Mouse (Mus musculus): ENCODE measurements around the gene Mgat5. TPM values are rescaled to one million over a fixed set of nuclear protein-coding genes. Genes with fewer than 3 reads are reported as not detected.

Mgat5 gene
- polyA plus RNA-seq, 1 experiment from 2014 or later, result 8.1 TPM

- Histone ChIP-seq H3K27ac (ENCODE audit: low read length) (no peak overlapping the region), H3K4me3 (ENCODE audit: low read length) (no peak overlapping the region), H3K4me2 (replicated peaks; ENCODE audit: low read depth, low read length) (no peak overlapping the region), H3K27me3 (ENCODE audit: insufficient read depth, low read length) (no peaks in the 10 kb centered on the region), H3K4me1 (ENCODE audit: insufficient read depth, low read length) (no peaks in the 10 kb centered on the region; the same call in 1 of the 2 replicates), H3K36me3 (ENCODE audit: insufficient read depth, low read length) (no peaks in the 10 kb centered on the region), H3K9ac (replicated peaks; ENCODE audit: low read length) (no peak overlapping the region), H3K9me3 (ENCODE audit: low read length) (no peaks in the 10 kb centered on the region)
- no peak for ATAC-seq (ENCODE audit: low FRiP score, low TSS enrichment)
- 63% methylated on average over 13 of the region's 13 CpGs for WGBS
Observed at GRCm38 (mm10) chr1:127270273-127271020, 65.6 kb downstream of the Mgat5 start.

- H3K36me3 ChIP-seq (ENCODE audit: insufficient read depth, low read length), result no peaks in the 10 kb centered on the region
- H3K27ac ChIP-seq (ENCODE audit: low read length), result no peak overlapping the region
- H3K4me3 ChIP-seq (ENCODE audit: low read length), result no peak overlapping the region
- no peak overlapping the region for H3K9ac ChIP-seq (replicated peaks; ENCODE audit: low read length)
- no peak overlapping the region for H3K4me2 ChIP-seq (replicated peaks; ENCODE audit: low read depth, low read length)
- no peaks in the 10 kb centered on the region for H3K27me3 ChIP-seq (ENCODE audit: insufficient read depth, low read length)
- WGBS, result 94% methylated on average over 4 of the region's 4 CpGs
- H3K4me1 ChIP-seq (ENCODE audit: insufficient read depth, low read length), result no peaks in the 10 kb centered on the region; the same call in 1 of the 2 replicates
- no peaks in the 10 kb centered on the region for H3K9me3 ChIP-seq (ENCODE audit: low read length)
- ATAC-seq (ENCODE audit: low FRiP score, low TSS enrichment), result no peak
Observed at GRCm38 (mm10) chr1:127271156-127271555, 66.3 kb downstream of the Mgat5 start.

GRCm38 (mm10) chr1:127273363-127273762 lies 68.5 kb downstream of the Mgat5 start:
- Histone ChIP-seq H3K36me3 (ENCODE audit: insufficient read depth, low read length) (no peaks in the 10 kb centered on the region), H3K9ac (replicated peaks; ENCODE audit: low read length) (no peak overlapping the region), H3K4me1 (ENCODE audit: insufficient read depth, low read length) (no peaks in the 10 kb centered on the region; the same call in 1 of the 2 replicates), H3K27me3 (ENCODE audit: insufficient read depth, low read length) (no peaks in the 10 kb centered on the region), H3K4me3 (ENCODE audit: low read length) (no peak overlapping the region), H3K27ac (ENCODE audit: low read length) (no peak overlapping the region), H3K9me3 (ENCODE audit: low read length) (no peaks in the 10 kb centered on the region), H3K4me2 (replicated peaks; ENCODE audit: low read depth, low read length) (no peak overlapping the region)
- WGBS, result 82% methylated on average over 5 of the region's 5 CpGs
- no peak for ATAC-seq (ENCODE audit: low FRiP score, low TSS enrichment)

GRCm38 (mm10) chr1:127275572-127276324 lies 70.9 kb downstream of the Mgat5 start:
- no peaks in the 10 kb centered on the region for H3K27me3 ChIP-seq (ENCODE audit: insufficient read depth, low read length)
- H3K27ac ChIP-seq (ENCODE audit: low read length), result no peak overlapping the region
- no peaks in the 10 kb centered on the region for H3K4me1 ChIP-seq (ENCODE audit: insufficient read depth, low read length)
- H3K4me3 ChIP-seq (ENCODE audit: low read length), result no peak overlapping the region
- no peaks in the 10 kb centered on the region for H3K36me3 ChIP-seq (ENCODE audit: insufficient read depth, low read length)
- WGBS, result 91% methylated on average over 3 of the region's 3 CpGs
- H3K9me3 ChIP-seq (ENCODE audit: low read length), result no peaks in the 10 kb centered on the region
- ATAC-seq (ENCODE audit: low FRiP score, low TSS enrichment), result no peak
- no peak overlapping the region for H3K9ac ChIP-seq (replicated peaks; ENCODE audit: low read length)
- H3K4me2 ChIP-seq (replicated peaks; ENCODE audit: low read depth, low read length), result no peak overlapping the region

- H3K27ac ChIP-seq (ENCODE audit: low read length), result no peak overlapping the region
- no peaks in the 10 kb centered on the region for H3K27me3 ChIP-seq (ENCODE audit: insufficient read depth, low read length)
- 87% methylated on average over 3 of the region's 3 CpGs for WGBS
- H3K9me3 ChIP-seq (ENCODE audit: low read length), result no peaks in the 10 kb centered on the region
- H3K4me3 ChIP-seq (ENCODE audit: low read length), result no peak overlapping the region
- H3K4me2 ChIP-seq (replicated peaks; ENCODE audit: low read depth, low read length), result no peak overlapping the region
- no peaks in the 10 kb centered on the region for H3K4me1 ChIP-seq (ENCODE audit: insufficient read depth, low read length)
- H3K36me3 ChIP-seq (ENCODE audit: insufficient read depth, low read length), result no peaks in the 10 kb centered on the region
- H3K9ac ChIP-seq (replicated peaks; ENCODE audit: low read length), result no peak overlapping the region
- ATAC-seq (ENCODE audit: low FRiP score, low TSS enrichment), result no peak
Observed at GRCm38 (mm10) chr1:127278067-127278466, 73.3 kb downstream of the Mgat5 start.

GRCm38 (mm10) chr1:127280256-127280655 lies 75.4 kb downstream of the Mgat5 start:
- H3K36me3 ChIP-seq (ENCODE audit: insufficient read depth, low read length), result no peaks in the 10 kb centered on the region
- H3K4me1 ChIP-seq (ENCODE audit: insufficient read depth, low read length), result no peaks in the 10 kb centered on the region
- no peak overlapping the region for H3K9ac ChIP-seq (replicated peaks; ENCODE audit: low read length)
- H3K4me2 ChIP-seq (replicated peaks; ENCODE audit: low read depth, low read length), result no peak overlapping the region
- no peak overlapping the region for H3K27ac ChIP-seq (ENCODE audit: low read length)
- no peaks in the 10 kb centered on the region for H3K27me3 ChIP-seq (ENCODE audit: insufficient read depth, low read length)
- no peaks in the 10 kb centered on the region for H3K9me3 ChIP-seq (ENCODE audit: low read length)
- no peak overlapping the region for H3K4me3 ChIP-seq (ENCODE audit: low read length)
- ATAC-seq (ENCODE audit: low FRiP score, low TSS enrichment), result no peak
- 100% methylated on average over 1 of the region's 1 CpGs for WGBS

GRCm38 (mm10) chr1:127284975-127285374 lies 80.2 kb downstream of the Mgat5 start:
- no peaks in the 10 kb centered on the region for H3K27me3 ChIP-seq (ENCODE audit: insufficient read depth, low read length)
- H3K9ac ChIP-seq (replicated peaks; ENCODE audit: low read length), result no peak overlapping the region
- no peak for ATAC-seq (ENCODE audit: low FRiP score, low TSS enrichment)
- H3K4me1 ChIP-seq (ENCODE audit: insufficient read depth, low read length), result no peaks in the 10 kb centered on the region
- 76% methylated on average over 3 of the region's 3 CpGs for WGBS
- no peak overlapping the region for H3K4me3 ChIP-seq (ENCODE audit: low read length)
- H3K27ac ChIP-seq (ENCODE audit: low read length), result no peak overlapping the region
- H3K9me3 ChIP-seq (ENCODE audit: low read length), result no peaks in the 10 kb centered on the region
- 0 out of 2 replicates have a peak, but pooled peaks cover 3% of the 10 kb centered on the region for H3K36me3 ChIP-seq (ENCODE audit: insufficient read depth, low read length)
- H3K4me2 ChIP-seq (replicated peaks; ENCODE audit: low read depth, low read length), result no peak overlapping the region

GRCm38 (mm10) chr1:127287505-127287904 lies 82.7 kb downstream of the Mgat5 start:
- 0 out of 2 replicates have a peak, but pooled peaks cover 10% of the 10 kb centered on the region for H3K4me1 ChIP-seq (ENCODE audit: insufficient read depth, low read length)
- WGBS, result 97% methylated on average over 6 of the region's 6 CpGs
- no peak overlapping the region for H3K4me3 ChIP-seq (ENCODE audit: low read length)
- H3K27me3 ChIP-seq (ENCODE audit: insufficient read depth, low read length), result no peaks in the 10 kb centered on the region
- H3K4me2 ChIP-seq (replicated peaks; ENCODE audit: low read depth, low read length), result no peak overlapping the region
- H3K9ac ChIP-seq (replicated peaks; ENCODE audit: low read length), result no peak overlapping the region
- 0 out of 2 replicates have a peak, but pooled peaks cover 3% of the 10 kb centered on the region for H3K36me3 ChIP-seq (ENCODE audit: insufficient read depth, low read length)
- H3K9me3 ChIP-seq (ENCODE audit: low read length), result no peaks in the 10 kb centered on the region
- H3K27ac ChIP-seq (ENCODE audit: low read length), result no peak overlapping the region
- ATAC-seq (ENCODE audit: low FRiP score, low TSS enrichment), result no peak

- Histone ChIP-seq H3K9ac (replicated peaks; ENCODE audit: low read length) (no peak overlapping the region), H3K4me3 (ENCODE audit: low read length) (no peak overlapping the region), H3K4me2 (replicated peaks; ENCODE audit: low read depth, low read length) (no peak overlapping the region), H3K36me3 (ENCODE audit: insufficient read depth, low read length) (0 out of 2 replicates have a peak, but pooled peaks cover 3% of the 10 kb centered on the region), H3K4me1 (ENCODE audit: insufficient read depth, low read length) (peaks cover 18% of the 10 kb centered on the region), H3K27ac (ENCODE audit: low read length) (no peak overlapping the region), H3K9me3 (ENCODE audit: low read length) (no peaks in the 10 kb centered on the region), H3K27me3 (ENCODE audit: insufficient read depth, low read length) (no peaks in the 10 kb centered on the region)
- no peak for ATAC-seq (ENCODE audit: low FRiP score, low TSS enrichment)
- 43% methylated on average over 9 of the region's 9 CpGs for WGBS
Observed at GRCm38 (mm10) chr1:127290879-127291278, 86.1 kb downstream of the Mgat5 start.

GRCm38 (mm10) chr1:127291721-127292120 lies 86.9 kb downstream of the Mgat5 start:
- H3K9ac ChIP-seq (replicated peaks; ENCODE audit: low read length), result no peak overlapping the region
- 0 out of 2 replicates have a peak, but pooled peaks have one; percentile 19 for ATAC-seq (ENCODE audit: low FRiP score, low TSS enrichment)
- H3K4me2 ChIP-seq (replicated peaks; ENCODE audit: low read depth, low read length), result no peak overlapping the region

More at GRCm38 (mm10) chr1:127291721-127292120, 86.9 kb downstream of the Mgat5 start:
- no peaks in the 10 kb centered on the region for H3K9me3 ChIP-seq (ENCODE audit: low read length)
- H3K36me3 ChIP-seq (ENCODE audit: insufficient read depth, low read length), result 0 out of 2 replicates have a peak, but pooled peaks cover 2% of the 10 kb centered on the region
- H3K4me3 ChIP-seq (ENCODE audit: low read length), result no peak overlapping the region
- H3K27me3 ChIP-seq (ENCODE audit: insufficient read depth, low read length), result no peaks in the 10 kb centered on the region
- H3K4me1 ChIP-seq (ENCODE audit: insufficient read depth, low read length), result peaks cover 18% of the 10 kb centered on the region
- no peak overlapping the region for H3K27ac ChIP-seq (ENCODE audit: low read length)
